Mouse (Mus musculus) fat pad, adult 2 months (tissue): Measurements from ENCODE around the gene Ntpcr.
A peak's percentile ranks its signal among the peaks of the same experiment; 100 is the strongest.

Experiments used
- DNase-seq: peaks from one replicate; pipeline ENCODE4 v3.0.0-alpha.2; 2011; ENCODE audit warnings: low read depth, low spot score; ENCODE audit errors: extremely low read depth

The Ntpcr gene

GRCm38 (mm10) chr8:125773281-125773803 is 43.6 kb downstream of the Ntpcr start:
- DNase-seq, result no peak

- DNase-seq, result no peak
These were observed 45.3 kb downstream of the Ntpcr start for GRCm38 (mm10) chr8:125775031-125775430.

GRCm38 (mm10) chr8:125776314-125776713 is 46.6 kb downstream of the Ntpcr start:
- DNase-seq, result peak; percentile 57

- DNase-seq, result peak; percentile 62
These were observed 47.0 kb downstream of the Ntpcr start for GRCm38 (mm10) chr8:125776800-125777199.

- DNase-seq, result no peak
These were observed 47.9 kb downstream of the Ntpcr start for GRCm38 (mm10) chr8:125777478-125778164.

GRCm38 (mm10) chr8:125778919-125779318 is 49.2 kb downstream of the Ntpcr start:
- no peak for DNase-seq

- DNase-seq, result no peak
These were observed 49.9 kb downstream of the Ntpcr start for GRCm38 (mm10) chr8:125779656-125780055.

- DNase-seq, result no peak
These were observed 52.4 kb downstream of the Ntpcr start for GRCm38 (mm10) chr8:125782161-125782560.

- DNase-seq, result no peak
These were observed 57.1 kb downstream of the Ntpcr start for GRCm38 (mm10) chr8:125786886-125787285.

- no peak for DNase-seq
These were observed 63.2 kb downstream of the Ntpcr start for GRCm38 (mm10) chr8:125792816-125793455.

GRCm38 (mm10) chr8:125795341-125795740 is 65.6 kb downstream of the Ntpcr start:
- DNase-seq, result no peak

GRCm38 (mm10) chr8:125796970-125797369 is 67.2 kb downstream of the Ntpcr start:
- no peak for DNase-seq
